Mouse (Mus musculus): ENCODE measurements around the gene Col6a6.
A peak's percentile ranks its signal among the peaks of the same experiment; 100 is the strongest.
"Not testable (repeated sequence)": the region's sequence is repeated elsewhere in the genome, so short reads cannot be mapped to it uniquely, and the experiment has no call there.

The Col6a6 gene

GRCm38 (mm10) chr9:105672032-105672431 is 155.9 kb downstream of the Col6a6 start:
- DNase-seq (ENCODE audit: low read depth, low spot score): no peak

- no peak for DNase-seq (ENCODE audit: low read depth, low spot score)
These were observed 157.0 kb downstream of the Col6a6 start for GRCm38 (mm10) chr9:105670916-105671315.

- DNase-seq (ENCODE audit: low read depth, low spot score): no peak
These were observed 162.7 kb downstream of the Col6a6 start for GRCm38 (mm10) chr9:105665269-105665668.

GRCm38 (mm10) chr9:105659877-105660276 is 168.1 kb downstream of the Col6a6 start:
- no peak for DNase-seq (ENCODE audit: low read depth, low spot score)

GRCm38 (mm10) chr9:105658216-105658615 is 169.7 kb downstream of the Col6a6 start:
- DNase-seq (ENCODE audit: low read depth, low spot score): no peak

GRCm38 (mm10) chr9:105656189-105656588 is 171.8 kb downstream of the Col6a6 start:
- no peak for DNase-seq (ENCODE audit: low read depth, low spot score)

- DNase-seq (ENCODE audit: low read depth, low spot score): peak; percentile 70
These were observed 185.2 kb downstream of the Col6a6 start, which contains the start of gene Pik3r4 for GRCm38 (mm10) chr9:105642460-105643371. TSS of gene Pik3r4 (plus strand) at chr9:105642978.

GRCm38 (mm10) chr9:105641377-105641776 is 186.6 kb downstream of the Col6a6 start:
- DNase-seq (ENCODE audit: low read depth, low spot score): not testable (repeated sequence)
